Mouse (Mus musculus) thymus, adult 2 months (tissue): Measurements from ENCODE around the gene Ric8b.

Source experiments
- CTCF ChIP-seq: fragments of 200-500 bp; IDR thresholded peaks from 2 replicates; pipeline ENCODE4 v1.5.1; 2012; ENCODE audit warnings: mild to moderate bottlenecking, control low read depth, low read length, moderate library complexity, borderline replicate concordance; ENCODE audit not compliant: control insufficient read depth, poor library complexity, insufficient read depth; ENCODE audit errors: extremely low read depth
- POLR2A ChIP-seq: fragments of 200-500 bp; IDR thresholded peaks from 2 replicates; pipeline ENCODE4 v1.6.1; 2012; ENCODE audit warnings: mild to moderate bottlenecking, low read length, control low read depth, moderate library complexity; ENCODE audit not compliant: control insufficient read depth, poor library complexity, insufficient read depth; ENCODE audit errors: extremely low read depth

GRCm38 (mm10) chr10:84898144-84898979 lies 19.1 kb upstream of the Ric8b start:
- no peak for TF ChIP-seq CTCF
- no peak for TF ChIP-seq POLR2A
